Mouse (Mus musculus) R1 (cell line): ENCODE data around the gene Egln2.
A peak's percentile ranks its signal among the peaks of the same experiment; 100 is the strongest.

ENCODE experiments used
- DNase-seq: peaks from one replicate; pipeline ENCODE4 v3.0.0-alpha.2; 2018; ENCODE audit warnings: low read depth, low spot score

Egln2 gene

DNA sequence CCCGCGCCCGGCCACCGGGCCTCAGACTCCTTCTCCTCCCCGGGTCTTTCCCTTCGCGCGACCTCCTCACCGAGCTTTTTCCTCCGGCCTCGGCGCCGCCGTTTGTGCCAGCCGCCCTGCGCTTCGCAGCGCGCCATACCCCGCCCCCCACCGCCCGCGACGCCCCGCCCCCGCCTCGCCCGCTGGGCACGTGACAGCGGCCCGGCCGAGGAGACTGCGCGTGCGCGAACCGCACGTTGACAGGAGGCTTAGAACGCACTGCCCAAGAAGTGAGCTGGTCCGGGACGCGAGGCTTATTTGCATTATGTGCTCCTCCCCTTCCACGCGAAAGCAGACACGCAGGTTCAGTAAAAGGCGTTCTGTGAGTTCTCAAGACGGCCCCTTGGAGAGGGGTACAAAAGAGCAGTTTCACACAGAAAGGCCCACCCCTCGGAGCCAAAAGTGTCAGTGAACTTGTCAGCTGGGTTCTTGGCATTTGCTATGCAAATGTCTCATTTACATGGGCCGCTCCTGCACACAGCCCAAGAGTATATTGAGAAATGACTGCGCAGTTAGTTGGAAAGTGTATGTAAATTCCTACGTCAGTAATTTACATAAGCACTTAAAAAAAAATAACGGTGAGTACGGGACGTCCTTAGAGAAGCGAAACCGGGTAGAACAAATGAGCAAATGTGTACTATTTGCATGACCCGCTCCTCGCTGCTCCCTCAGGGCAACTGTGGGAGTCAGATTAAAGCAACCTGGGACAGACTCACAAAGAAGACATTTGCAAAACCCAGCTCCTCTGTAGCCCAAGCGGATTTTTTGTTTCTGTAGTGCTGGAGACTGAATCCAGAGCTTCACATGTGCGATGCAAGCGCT lies at the start of gene Egln2:
Gene Egln2 (minus strand): TSS at position 189 of the 861 bp plus-strand sequence.
- DNase-seq = peak; percentile 95

DNA sequence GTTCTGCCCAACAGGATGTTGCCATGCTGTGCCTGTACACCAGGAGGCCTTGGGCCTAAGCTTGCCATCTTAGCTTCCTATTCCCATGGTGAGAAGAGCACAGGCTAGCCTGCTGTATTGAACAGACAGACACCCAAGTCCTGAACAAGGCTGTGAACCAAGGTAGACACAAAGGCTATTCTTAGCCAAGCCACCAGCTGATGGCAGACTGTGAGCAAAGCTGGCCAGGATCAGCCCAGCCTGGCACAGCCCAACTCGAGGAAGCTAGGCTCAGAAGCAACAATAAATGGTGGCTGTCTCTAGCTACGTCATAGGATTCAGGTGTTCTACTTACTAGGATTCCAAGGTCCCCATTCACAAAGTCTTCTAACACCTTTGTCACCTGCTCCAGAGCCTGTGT lies 46.0 kb upstream of the Egln2 start:
- DNase-seq = no peak

DNA sequence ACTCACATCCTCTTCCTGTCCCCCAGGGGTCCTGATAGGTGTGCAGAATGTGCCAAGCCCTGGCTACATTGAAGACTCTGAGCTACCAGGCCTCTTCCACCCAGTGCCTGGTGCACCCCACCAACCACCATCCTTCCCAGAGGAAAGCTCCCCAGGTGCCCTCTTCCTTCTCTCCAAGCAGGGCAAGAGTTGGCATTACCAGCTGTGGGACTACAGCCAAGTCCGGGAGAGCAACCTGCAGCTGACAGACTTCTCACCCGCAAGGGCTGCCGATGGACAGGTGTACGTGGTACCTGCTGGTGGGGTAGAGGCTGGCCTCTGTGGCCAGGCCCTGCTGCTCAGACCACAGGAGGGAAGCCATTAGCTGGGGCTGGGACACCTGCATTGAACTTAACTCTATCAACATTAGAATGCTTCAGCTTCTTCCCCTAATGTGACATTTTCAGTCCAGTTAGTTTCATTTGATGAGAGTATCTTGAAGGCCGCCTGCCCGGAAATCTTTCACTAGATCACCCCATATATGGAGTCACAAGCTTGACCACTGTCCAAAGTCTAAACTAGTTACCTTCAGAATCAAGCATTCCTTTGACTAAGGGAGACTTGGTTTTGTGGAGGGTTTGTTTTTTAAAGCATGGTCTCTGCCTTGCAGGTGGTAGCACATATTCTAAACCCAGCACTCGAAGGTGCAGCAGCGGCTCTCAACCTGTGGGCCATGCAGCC lies 37.3 kb upstream of the Egln2 start:
- DNase-seq = no peak

DNA sequence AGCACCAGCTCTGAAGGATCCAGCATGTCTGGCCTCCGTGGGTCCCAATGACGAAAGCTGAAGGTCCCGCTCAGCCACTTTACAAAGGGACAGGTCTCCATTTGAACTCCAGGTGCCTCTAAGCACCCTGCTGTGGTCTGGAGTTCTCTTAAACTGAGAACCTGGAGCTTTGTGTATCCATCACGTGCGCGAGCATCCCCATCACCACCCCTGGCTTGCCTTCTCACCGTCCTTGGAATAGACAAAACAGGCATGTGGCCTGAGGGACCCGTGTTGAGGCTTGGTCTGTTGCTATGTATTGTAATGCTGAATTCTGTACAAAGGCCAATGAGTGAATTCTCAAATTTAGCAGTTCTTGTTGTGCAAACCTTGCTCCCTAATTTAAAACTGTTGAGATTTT lies 32.2 kb upstream of the Egln2 start:
- DNase-seq = peak; percentile 74

- no peak for DNase-seq
Measured at GRCm38 (mm10) chr7:27198355-27198754, 31.8 kb upstream of the Egln2 start.

DNA sequence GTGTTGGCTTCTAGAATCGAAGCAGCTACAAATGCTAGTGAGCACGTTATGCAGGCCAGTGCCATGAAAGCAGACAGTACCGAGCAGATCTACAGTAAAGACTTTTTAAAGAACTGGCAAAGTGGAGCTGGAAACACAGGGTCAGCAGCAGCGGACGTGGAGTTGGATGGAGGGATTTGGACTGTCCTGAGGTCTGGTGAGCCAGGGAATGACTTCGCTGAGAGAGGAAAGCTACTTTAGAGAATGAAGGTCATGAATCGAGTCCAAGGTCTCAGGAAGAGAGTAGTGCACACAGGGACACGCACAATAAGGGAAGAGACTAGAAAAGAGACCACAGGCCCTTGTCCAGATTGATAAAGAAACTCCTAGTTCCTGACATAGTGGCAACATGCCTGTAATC lies 31.0 kb upstream of the Egln2 start:
- DNase-seq = no peak

- DNase-seq = no peak
Measured at GRCm38 (mm10) chr7:27197136-27197535, 30.5 kb upstream of the Egln2 start.

DNA sequence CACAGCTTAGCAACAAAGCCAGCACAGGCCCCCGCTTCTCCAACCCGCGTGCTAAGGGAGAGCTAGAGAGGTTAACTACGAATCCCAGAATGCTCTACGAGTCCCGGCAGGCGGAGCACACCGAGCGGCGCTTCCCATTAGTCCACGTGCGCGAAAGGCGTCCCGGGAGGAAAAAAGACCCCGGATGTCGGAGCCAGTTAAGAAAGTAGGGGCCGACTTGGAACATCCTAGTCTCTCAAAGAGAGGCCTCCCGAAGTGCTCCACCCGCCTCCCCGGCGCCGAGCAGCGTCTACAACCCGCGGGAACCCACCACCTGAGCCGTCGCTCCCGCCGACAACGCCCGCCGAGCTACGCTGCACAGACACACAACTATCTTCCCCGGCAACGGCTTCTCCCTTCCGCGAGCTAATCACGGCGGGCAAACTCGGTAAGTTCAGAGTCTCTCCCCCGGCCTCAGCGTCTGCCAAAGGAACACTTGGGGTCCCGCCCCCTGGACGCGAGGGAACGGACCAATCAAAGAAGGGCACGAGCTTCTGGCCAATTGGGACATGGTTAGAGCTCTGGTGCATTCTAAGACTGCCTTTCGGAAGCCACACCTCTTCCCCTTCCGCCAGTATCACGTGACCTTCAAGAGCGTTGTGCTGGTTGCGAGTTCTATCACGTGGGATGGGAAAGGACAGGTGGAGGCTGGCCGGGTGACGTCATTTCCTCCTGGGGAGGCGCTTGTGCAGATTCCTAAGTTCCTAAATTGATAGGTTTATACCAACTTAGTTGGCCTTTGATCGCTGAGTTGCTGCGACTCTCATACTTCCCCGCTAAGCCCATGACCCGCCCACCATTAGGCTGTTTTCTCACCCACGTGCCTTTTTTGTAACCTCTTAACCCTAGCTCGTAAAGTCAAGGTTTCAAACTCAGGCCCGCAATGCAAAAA lies 29.3 kb upstream of the Egln2 start, which contains the start of the genes BC024978 and Snrpa:
Gene BC024978 (plus strand): TSS at position 101 of the 931 bp plus-strand sequence.
Gene Snrpa (minus strand): TSS at position 591 of the 931 bp plus-strand sequence.
- DNase-seq = peak; percentile 100

DNA sequence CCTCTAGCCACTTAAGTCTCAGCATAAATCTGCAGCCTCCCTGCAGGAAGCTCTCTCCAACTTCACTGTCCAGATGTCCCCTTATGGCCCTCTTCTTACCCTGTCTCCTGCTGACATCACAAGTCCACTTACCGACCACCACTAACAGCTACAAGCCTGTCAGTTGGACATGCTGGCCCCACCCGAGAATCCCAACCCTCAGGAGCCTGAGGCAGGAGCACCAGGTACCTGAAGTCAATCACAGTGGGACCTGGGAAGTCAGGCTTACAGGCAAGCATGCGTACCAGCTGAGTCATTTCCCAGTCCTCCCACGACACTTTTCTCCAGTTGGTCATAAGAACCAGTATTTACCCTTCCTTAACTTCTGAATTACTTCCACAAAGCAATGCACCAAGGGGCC lies 27.1 kb upstream of the Egln2 start:
- DNase-seq = no peak

GRCm38 (mm10) chr7:27192434-27192833 lies 25.8 kb upstream of the Egln2 start:
- no peak for DNase-seq

DNA sequence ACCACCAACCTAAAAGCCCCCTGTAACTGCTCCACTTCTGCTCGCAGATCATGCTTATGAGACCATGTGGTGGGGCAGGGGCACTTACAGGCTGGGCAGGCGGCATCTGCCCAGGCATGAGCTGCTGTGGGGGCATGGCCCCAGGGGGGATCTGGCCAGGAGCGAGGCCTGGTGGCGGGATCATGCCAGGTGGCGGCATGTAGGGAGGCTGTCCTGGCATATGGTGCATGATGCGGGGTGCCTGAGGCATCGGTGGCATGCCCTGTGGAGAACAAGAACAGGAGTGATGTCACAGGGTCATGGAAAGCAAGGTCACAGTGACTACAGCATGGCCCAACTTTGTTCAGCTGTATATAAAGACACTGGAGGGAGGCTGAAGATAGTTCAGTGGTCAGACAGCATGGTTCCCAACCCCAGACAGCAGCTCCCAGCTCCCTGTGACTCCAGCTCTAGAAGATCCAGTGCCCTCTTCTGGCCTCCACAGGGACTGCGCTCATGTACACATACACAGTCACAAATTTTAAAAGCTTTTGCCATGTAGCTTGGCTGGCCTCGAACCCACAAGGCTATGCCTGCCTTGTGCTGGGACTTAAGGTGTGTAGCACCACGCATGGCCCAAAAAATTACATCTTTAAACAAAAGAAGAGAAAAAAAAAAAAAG lies 22.8 kb upstream of the Egln2 start:
- peak; percentile 82 for DNase-seq

- no peak for DNase-seq
Measured at GRCm38 (mm10) chr7:27185986-27186385, 19.4 kb upstream of the Egln2 start.

GRCm38 (mm10) chr7:27184964-27185363 lies 18.4 kb upstream of the Egln2 start:
- DNase-seq = peak; percentile 89

GRCm38 (mm10) chr7:27182498-27182897 lies 15.9 kb upstream of the Egln2 start:
- no peak for DNase-seq

DNA sequence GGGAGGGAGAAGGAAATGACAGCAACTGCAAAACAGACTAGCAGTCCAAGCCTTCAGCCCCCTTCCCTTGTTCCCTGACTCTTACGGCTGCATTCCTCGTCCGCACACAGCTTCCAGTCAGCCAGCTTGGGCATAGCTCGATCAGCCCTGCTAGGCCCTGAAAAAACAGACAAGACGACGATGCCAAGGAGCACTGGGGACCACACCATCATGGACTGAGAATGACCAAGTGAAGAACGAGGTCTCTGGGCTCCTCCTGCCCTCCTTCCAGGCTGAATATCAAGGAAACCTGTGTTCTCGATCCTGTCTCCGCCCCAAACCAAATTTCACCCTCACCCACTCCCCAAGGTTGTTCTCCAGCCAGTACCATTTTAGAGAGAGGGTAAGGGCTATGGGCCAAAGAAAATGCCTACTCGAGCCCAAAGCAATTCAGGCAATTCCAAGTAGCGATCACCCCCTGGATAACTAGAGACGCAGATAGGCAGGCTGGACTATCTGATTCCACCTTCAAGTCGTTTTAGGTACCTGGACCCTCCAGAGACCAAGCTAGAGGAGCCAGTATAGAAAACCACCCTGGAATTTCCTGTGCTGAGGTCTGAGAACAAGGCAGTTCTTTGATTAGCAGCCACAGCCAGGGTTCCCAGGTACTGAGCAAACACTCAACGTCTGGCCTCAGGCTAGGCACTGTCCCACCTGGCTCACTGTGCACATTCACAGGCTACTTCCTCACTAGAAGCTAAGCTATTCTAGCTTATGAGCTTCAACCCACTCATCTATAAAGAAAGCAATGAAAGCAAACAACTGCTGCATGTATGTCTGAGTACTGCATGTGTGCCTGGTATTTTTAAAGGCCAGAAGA lies 14.5 kb upstream of the Egln2 start, which contains the start of the genes Gm21983 and Mia:
Gene Gm21983 (minus strand): TSS at position 250 of the 859 bp plus-strand sequence.
Gene Mia (minus strand): TSS at position 321 of the 859 bp plus-strand sequence.
- no peak for DNase-seq

- DNase-seq = no peak
Measured at GRCm38 (mm10) chr7:27180036-27180435, 13.4 kb upstream of the Egln2 start.

DNA sequence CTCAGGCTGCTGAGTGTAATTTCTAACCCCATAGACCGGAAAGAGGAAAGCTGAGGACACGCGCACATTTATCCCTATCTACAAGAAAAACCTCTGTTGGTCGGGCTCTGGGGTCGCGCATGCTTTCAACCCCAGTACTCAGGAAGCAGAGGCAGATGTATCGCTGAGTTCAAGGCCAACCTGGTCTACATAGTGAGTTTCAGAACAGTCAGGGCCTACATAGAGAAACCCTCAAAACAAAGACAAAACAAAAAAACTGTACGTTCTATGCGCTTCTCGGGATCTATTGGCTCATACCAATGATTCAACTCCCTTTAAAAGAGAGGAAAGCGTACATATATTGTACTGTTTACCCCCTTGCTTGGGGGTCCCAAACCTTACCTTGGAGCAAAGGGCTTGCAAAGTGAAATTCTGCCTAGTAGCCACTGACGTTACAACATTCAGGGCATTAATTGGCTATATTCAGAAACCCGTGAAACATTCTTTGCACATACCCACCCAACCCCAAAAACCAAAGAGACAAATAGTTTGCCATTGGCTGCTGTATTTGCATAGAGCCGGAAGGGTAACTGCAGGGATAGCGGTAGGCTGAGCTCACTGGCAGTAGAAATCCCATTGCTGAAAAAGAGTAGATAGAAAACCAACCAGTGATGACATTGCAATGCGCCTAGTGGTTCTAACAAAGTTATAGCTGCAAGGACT lies 12.8 kb upstream of the Egln2 start:
- peak; percentile 51 for DNase-seq

DNA sequence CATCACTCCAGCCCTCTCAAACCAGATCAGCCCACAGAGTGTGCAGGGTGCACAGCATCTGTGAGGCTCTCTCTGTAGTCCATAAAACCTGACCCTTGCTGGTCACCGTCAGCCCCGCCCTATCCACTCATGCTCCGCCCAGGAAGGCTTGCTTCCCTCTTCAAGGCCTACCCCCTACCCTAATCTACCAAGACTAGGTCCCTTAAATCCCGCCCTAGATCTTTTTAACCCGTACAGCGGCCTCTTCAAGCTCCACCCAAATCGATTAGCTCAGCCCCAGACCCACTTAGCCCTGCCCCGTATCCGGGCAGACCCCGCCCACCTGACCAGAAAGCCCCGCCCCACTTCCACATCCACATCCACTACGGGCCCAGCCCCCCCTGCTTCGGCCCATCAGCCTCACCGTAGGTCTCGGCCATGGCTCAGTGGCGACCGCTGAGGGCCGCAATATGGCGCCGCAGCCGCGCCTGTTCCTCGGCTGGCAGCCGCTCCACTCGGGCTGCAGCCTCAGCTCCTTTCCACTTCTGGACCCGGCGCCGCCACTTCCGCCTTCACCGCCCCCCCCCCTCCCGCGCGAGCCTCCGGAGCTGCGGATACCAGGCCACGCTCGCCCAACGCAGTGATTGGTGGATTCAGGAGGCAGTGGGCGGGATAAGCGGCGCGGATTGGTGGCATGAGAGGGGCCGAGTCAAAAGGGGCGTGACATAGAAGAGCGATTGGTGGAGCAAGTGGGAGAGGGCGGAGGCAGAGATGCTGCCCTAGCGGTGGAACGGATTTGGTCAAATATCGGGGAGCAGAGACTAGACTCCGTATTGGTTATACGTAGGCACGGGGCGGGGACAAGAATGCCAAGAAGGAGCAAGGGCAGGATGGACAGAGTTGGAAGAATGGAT lies 12.0 kb upstream of the Egln2 start, which contains the start of gene Rab4b:
Gene Rab4b (minus strand): TSS at position 573 of the 893 bp plus-strand sequence.
- DNase-seq = peak; percentile 100
